In genomic region chr16:57242857-57243204, GRCm38 (mm10) we compare ENCODE assay signal across 25 mouse cellular contexts. TPM values are rescaled to one million over a fixed set of nuclear protein-coding genes. Genes with fewer than 3 reads are reported as not detected.
DNase-seq lines count a peak whose midpoint lies in the region; ATAC-seq and TF ChIP-seq lines count a peak whose summit lies in the region.
"Had no signal": no experiment of that assay in that cellular context is flagged by ENCODE, and none has a peak within 500 bp of the region (broad histone marks: within the 10 kb centered on the region; RNA-seq: fewer than 3 reads in every experiment).

No protein-coding gene starts in this region.

- no peak for TF ChIP-seq EP300 in MEL (IDR thresholded peaks at IDR 0.05; ENCODE audit: low read depth in 1 of 2, low read length in 2 of 2)

- H3K27ac ChIP-seq in embryonic facial prominence, embryonic 13.5 days = peak overlapping the region; percentile 48; the same call in 1 of the 2 replicates
- H3K27ac ChIP-seq in embryonic facial prominence, embryonic 10.5 days (replicated peaks) = no peak overlapping the region
- H3K27ac ChIP-seq in MEL (ENCODE audit: control insufficient read depth, low read depth, low read length) = no peak overlapping the region
- H3K27ac ChIP-seq: forebrain, embryonic 12.5 days; heart, embryonic 10.5 days; hindbrain, embryonic 12.5 days had no signal

- H3K9ac ChIP-seq in embryonic facial prominence, embryonic 13.5 days = no peak overlapping the region
- H3K9ac ChIP-seq in MEL (ENCODE audit: control insufficient read depth, low read depth, low read length, poor library complexity, severe bottlenecking) = no peak overlapping the region
- H3K9ac ChIP-seq: forebrain, embryonic 12.5 days; forebrain, postnatal 0 days; hindbrain, embryonic 12.5 days had no signal

- no peaks in the 10 kb centered on the region for H3K36me3 ChIP-seq in embryonic facial prominence, embryonic 13.5 days
- no peaks in the 10 kb centered on the region for H3K36me3 ChIP-seq in embryonic facial prominence, embryonic 10.5 days (replicated peaks)
- H3K36me3 ChIP-seq in C2C12 (ENCODE audit: control insufficient read depth, insufficient read depth) = no peaks in the 10 kb centered on the region
- peaks cover 0 to 4% of the 10 kb centered on the region in 2 experiments; a peak in 2 of 4 replicates for H3K36me3 ChIP-seq in MEL (ENCODE audit: control insufficient read depth in 1 of 2, insufficient read depth in 2 of 2, low read length in 2 of 2)
- H3K36me3 ChIP-seq: forebrain, embryonic 12.5 days; G1E; heart, embryonic 10.5 days; hindbrain, embryonic 12.5 days had no signal

- 0 out of 2 replicates have a peak overlapping the region, but pooled peaks have one; percentile 29 for H3K4me2 ChIP-seq in embryonic facial prominence, embryonic 13.5 days
- H3K4me2 ChIP-seq: forebrain, embryonic 12.5 days; hindbrain, embryonic 12.5 days had no signal

- H3K27me3 ChIP-seq in embryonic facial prominence, embryonic 13.5 days = no peaks in the 10 kb centered on the region
- H3K27me3 ChIP-seq in embryonic facial prominence, embryonic 10.5 days (replicated peaks; ENCODE audit: low read depth, poor library complexity, severe bottlenecking) = no peaks in the 10 kb centered on the region
- no peaks in the 10 kb centered on the region for H3K27me3 ChIP-seq in C2C12 (ENCODE audit: control insufficient read depth, insufficient read depth, insufficient read length)
- H3K27me3 ChIP-seq in MEL (ENCODE audit: control insufficient read depth in 1 of 2, insufficient read depth in 2 of 2, low read length in 2 of 2) = peaks cover 0 to 2% of the 10 kb centered on the region in 2 experiments; a peak in 2 of 4 replicates
- H3K27me3 ChIP-seq: forebrain, embryonic 12.5 days; hindbrain, embryonic 12.5 days had no signal

- TF ChIP-seq RAD21 in MEL (IDR thresholded peaks at IDR 0.05; ENCODE audit: low read depth, low read length) = no peak

- no peaks in the 10 kb centered on the region for H3K79me3 ChIP-seq in C2C12 (ENCODE audit: low read depth)

- no peaks in the 10 kb centered on the region for H3K79me2 ChIP-seq in C2C12 (ENCODE audit: control insufficient read depth, insufficient read depth)
- no peaks in the 10 kb centered on the region for H3K79me2 ChIP-seq in MEL (ENCODE audit: control insufficient read depth, insufficient read depth, low read length, poor library complexity)

- WGBS in embryonic facial prominence, embryonic 13.5 days = 62% methylated on average over 5 of the region's 5 CpGs
- WGBS in embryonic facial prominence, embryonic 10.5 days = 79% methylated on average over 5 of the region's 5 CpGs

- ATAC-seq in embryonic facial prominence, embryonic 13.5 days (ENCODE audit: insufficient number of reproducible peaks, insufficient read depth, low FRiP score, low TSS enrichment, low read depth) = no peak
- ATAC-seq: intestine, postnatal 0 days had no signal

- no peak overlapping the region for H3ac ChIP-seq in C2C12 (ENCODE audit: control insufficient read depth, insufficient read length, low read depth)

- H3K4me1 ChIP-seq in embryonic facial prominence, embryonic 13.5 days = peaks cover 13% of the 10 kb centered on the region
- peaks cover 6% of the 10 kb centered on the region; the same call in 1 of the 2 replicates for H3K4me1 ChIP-seq in embryonic facial prominence, embryonic 10.5 days
- peaks cover 4 to 13% of the 10 kb centered on the region in 2 experiments for H3K4me1 ChIP-seq in MEL (ENCODE audit: control insufficient read depth in 1 of 2, insufficient read depth in 2 of 2, low read length in 2 of 2)
- H3K4me1 ChIP-seq: forebrain, embryonic 12.5 days; heart, embryonic 10.5 days; hindbrain, embryonic 12.5 days had no signal

- DNase-seq in embryonic facial prominence, embryonic 10.5 days (ENCODE audit: low spot score) = no peak
- no peak for DNase-seq in MEL (ENCODE audit: low read depth, low spot score)
- peak; percentile 14 for DNase-seq in naive thymus-derived CD4-positive, alpha-beta T cell, adult 2 months (ENCODE audit: low read depth)
- no peak for DNase-seq in gastrocnemius, postnatal 10 days
- no peak for DNase-seq in heart, adult 18-20 months
- DNase-seq: adrenal gland, adult 2 months; adrenal gland, postnatal 25 days; cerebellum, adult 18-20 months; cerebellum, adult 9-11 months; cerebellum, postnatal 36 days; forebrain, postnatal 0 days; gastrocnemius, postnatal 36 days had no signal

- no peak for TF ChIP-seq POLR2A in MEL (IDR thresholded peaks at IDR 0.05; ENCODE audit: control insufficient read depth in 1 of 2, insufficient read depth in 1 of 2, low read depth in 1 of 2, low read length in 2 of 2, poor library complexity in 1 of 2)

- no peaks in the 10 kb centered on the region for H3K9me3 ChIP-seq in embryonic facial prominence, embryonic 13.5 days
- H3K9me3 ChIP-seq in embryonic facial prominence, embryonic 10.5 days = no peaks in the 10 kb centered on the region
- H3K9me3 ChIP-seq in MEL (replicated peaks; ENCODE audit: insufficient read depth, low read length) = no peaks in the 10 kb centered on the region
- H3K9me3 ChIP-seq: forebrain, embryonic 12.5 days; G1E; heart, embryonic 10.5 days; hindbrain, embryonic 12.5 days had no signal

- no peak overlapping the region for H3K4me3 ChIP-seq in embryonic facial prominence, embryonic 13.5 days
- H3K4me3 ChIP-seq in embryonic facial prominence, embryonic 10.5 days = no peak overlapping the region
- H3K4me3 ChIP-seq in C2C12 (ENCODE audit: insufficient read depth, poor library complexity, severe bottlenecking) (no peak overlapping the region), MEL (ENCODE audit: control insufficient read depth in 1 of 2, insufficient read depth in 1 of 2, low read depth in 2 of 2, low read length in 2 of 2) (no peak overlapping the region)
- H3K4me3 ChIP-seq: forebrain, embryonic 12.5 days; gastrocnemius, adult 2 months; heart, embryonic 10.5 days; hindbrain, embryonic 12.5 days had no signal

- TF ChIP-seq CTCF in C2C12 (IDR thresholded peaks at IDR 0.05; ENCODE audit: control insufficient read depth, insufficient read depth, insufficient read length) (no peak), MEL (IDR thresholded peaks at IDR 0.05 in 2 of 3, conservative IDR thresholded peaks at IDR 0.05 in 1 of 3; ENCODE audit: control insufficient read depth in 1 of 3, insufficient read depth in 1 of 3, low read depth in 2 of 3, low read length in 3 of 3, poor library complexity in 1 of 3, severe bottlenecking in 1 of 3) (no peak)

TF ChIP-seq in C2C12, 6 proteins besides CTCF, POLR2A, EP300 and RAD21:
- no peak for TF ChIP-seq MYOG (IDR thresholded peaks at IDR 0.05; ENCODE audit: control insufficient read depth, extremely low read depth, insufficient read length)
- TF ChIP-seq MAX (IDR thresholded peaks at IDR 0.05) = no peak
- no peak for TF ChIP-seq CEBPB (IDR thresholded peaks at IDR 0.05; ENCODE audit: low read depth)
- TF ChIP-seq USF1 (IDR thresholded peaks at IDR 0.05; ENCODE audit: low read depth) = peak; percentile 43
- TF ChIP-seq MYOD1 (IDR thresholded peaks at IDR 0.05; ENCODE audit: control insufficient read depth, insufficient read length, low read depth) = no peak
- TF ChIP-seq FOSL1 (IDR thresholded peaks at IDR 0.05; ENCODE audit: insufficient read depth, low read length, poor library complexity, severe bottlenecking) = no peak

TF ChIP-seq in MEL, 35 proteins besides CTCF, POLR2A, EP300 and RAD21:
- no peak for TF ChIP-seq TBP (IDR thresholded peaks at IDR 0.05; ENCODE audit: low read depth, low read length)
- no peak for TF ChIP-seq E2F4 (IDR thresholded peaks at IDR 0.05; ENCODE audit: borderline replicate concordance, low read depth, low read length)
- peak; percentile 69 for TF ChIP-seq USF1 (IDR thresholded peaks at IDR 0.05; ENCODE audit: low read depth, low read length)
- peak; percentile 14; the same call in 1 of the 2 replicates for TF ChIP-seq BHLHE40 (IDR thresholded peaks at IDR 0.05; ENCODE audit: borderline replicate concordance, low read depth, low read length)
- TF ChIP-seq GATA1 (IDR thresholded peaks at IDR 0.05; ENCODE audit: low read depth, low read length) = no peak
- TF ChIP-seq SIN3A (IDR thresholded peaks at IDR 0.05; ENCODE audit: low read length) = no peak
- TF ChIP-seq JUND (IDR thresholded peaks at IDR 0.05; ENCODE audit: low read depth, low read length) = no peak
- TF ChIP-seq GABPA (IDR thresholded peaks at IDR 0.05; ENCODE audit: low read depth, low read length) = no peak
- no peak for TF ChIP-seq MAZ (IDR thresholded peaks at IDR 0.05; ENCODE audit: low read depth, low read length)
- no peak for TF ChIP-seq MXI1 (IDR thresholded peaks at IDR 0.05; ENCODE audit: low read depth, low read length)
- TF ChIP-seq HCFC1 (IDR thresholded peaks at IDR 0.05; ENCODE audit: low read depth, low read length) = no peak
- 0 out of 4 replicates have a peak, but pooled peaks of 1 of the 2 experiments have one; percentile 21 for TF ChIP-seq USF2 (IDR thresholded peaks at IDR 0.05; ENCODE audit: borderline replicate concordance in 1 of 2, insufficient read depth in 1 of 2, low read depth in 1 of 2, low read length in 2 of 2)
- no peak for TF ChIP-seq SMC3 (IDR thresholded peaks at IDR 0.05; ENCODE audit: low read depth, low read length)
- TF ChIP-seq NRF1 (IDR thresholded peaks at IDR 0.05; ENCODE audit: insufficient read depth, low read depth, low read length, poor library complexity, severe bottlenecking) = no peak

RNA-seq across cellular contexts. Expression of gene Tbc1d23, which starts 11.5 kb away (rescaled TPM):
- polyA plus RNA-seq in embryonic facial prominence, embryonic 13.5 days (2015; fragmentation: Nextera tagmentation; extraction: Ambion mirVana) = 32.9 and 33.6 TPM in 2 replicates
- polyA plus RNA-seq in embryonic facial prominence, embryonic 10.5 days (2016; fragmentation: Nextera tagmentation; extraction: Ambion mirVana) = 20.1 and 20.7 TPM in 2 replicates
- polyA plus RNA-seq in C2C12 (2012; fragmentation: generic; extraction: Trizol) (5.3 TPM), MEL (2012; ENCODE audit: insufficient read depth in 1 of 2, insufficient read length in 2 of 2, low read depth in 1 of 2, low replicate concordance in 2 of 2, missing spikeins in 1 of 2) (10 to 100 TPM in 1 of 2 experiments, not detected in 1; 18.1 TPM)
- 15.7 and 16.9 TPM in 2 replicates for total RNA-seq in MEL (2012; rRNA removed)
- 10 to 100 TPM; 24.6 to 29.0 TPM for total RNA-seq in gastrocnemius, postnatal 10 days (2021)
- total RNA-seq in heart, adult 18-20 months (2021) = 10 to 100 TPM; 23.7 to 26.7 TPM

RNA-seq across cellular contexts. Expression of gene Tmem30c, which starts 49.8 kb away (rescaled TPM):
- 0.18 and 0.25 TPM in 2 replicates for polyA plus RNA-seq in embryonic facial prominence, embryonic 13.5 days (2015; fragmentation: Nextera tagmentation; extraction: Ambion mirVana)
- polyA plus RNA-seq in embryonic facial prominence, embryonic 10.5 days (2016; fragmentation: Nextera tagmentation; extraction: Ambion mirVana) = 0.06 TPM in 1 of 2 replicates, not detected in the other
- not detected for polyA plus RNA-seq in C2C12 (2012; fragmentation: generic; extraction: Trizol)
- 0.03 and 0.04 TPM in 2 replicates for total RNA-seq in MEL (2012; rRNA removed)
- under 1 TPM in 1 of 2 experiments, not detected in 1; 0.38 TPM for polyA plus RNA-seq in MEL (2012; ENCODE audit: insufficient read depth in 1 of 2, insufficient read length in 2 of 2, low read depth in 1 of 2, low replicate concordance in 2 of 2, missing spikeins in 1 of 2)
- not detected for total RNA-seq in gastrocnemius, postnatal 10 days (2021)
- total RNA-seq in heart, adult 18-20 months (2021) = not detected
- total RNA-seq: adrenal gland, adult 2 months; adrenal gland, postnatal 25 days; gastrocnemius, adult 2 months; gastrocnemius, postnatal 36 days; heart, postnatal 10 days; heart, postnatal 4 days had no signal
- polyA plus RNA-seq: activated CD4-positive, CD25-positive, alpha-beta regulatory T cell, adult 4 months; adrenal gland, adult 2 months; embryonic facial prominence, embryonic 11.5 days; G1E; heart, embryonic 10.5 days; heart, embryonic 14.5 days; hindbrain, embryonic 12.5 days; intestine, postnatal 0 days had no signal
